Mouse (Mus musculus) skeletal muscle tissue, adult 2 months (tissue): ENCODE results near the gene Pnck.

Source experiments
- DNase-seq: peaks from one replicate; pipeline ENCODE4 v3.0.0-alpha.2; 2012; ENCODE audit warnings: low read depth, low spot score

The Pnck gene

GRCm38 (mm10) chrX:73639901-73640469, 19.9 kb downstream of the Pnck start:
- no peak for DNase-seq

- no peak for DNase-seq
Observed at GRCm38 (mm10) chrX:73639255-73639675, 20.7 kb downstream of the Pnck start, which contains the start of gene Dusp9. Gene Dusp9, plus strand, starts transcription at chrX:73639419.

- DNase-seq = no peak
Observed at GRCm38 (mm10) chrX:73637415-73637814, 22.5 kb downstream of the Pnck start.

DNA sequence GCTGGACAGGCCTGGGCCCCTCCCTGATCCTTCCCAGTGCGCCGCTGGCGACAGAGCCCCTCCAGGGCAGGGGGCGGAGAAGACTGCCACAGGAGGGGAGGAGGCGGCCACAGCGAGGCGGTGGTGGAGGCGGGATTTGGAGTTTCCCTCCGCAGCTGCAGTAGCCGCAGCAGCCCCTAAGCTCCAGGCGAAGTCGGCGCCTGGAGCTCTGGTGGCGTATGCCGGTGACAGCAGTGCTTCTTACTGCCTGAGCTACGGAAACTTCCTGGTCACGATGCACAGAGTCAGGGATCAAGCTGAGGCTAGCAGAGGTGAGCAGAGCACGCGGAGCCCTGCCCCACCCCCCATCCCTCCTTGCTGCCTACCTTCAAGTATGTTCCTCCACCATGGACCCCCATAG, 24.5 kb downstream of the Pnck start:
- DNase-seq = no peak

DNA sequence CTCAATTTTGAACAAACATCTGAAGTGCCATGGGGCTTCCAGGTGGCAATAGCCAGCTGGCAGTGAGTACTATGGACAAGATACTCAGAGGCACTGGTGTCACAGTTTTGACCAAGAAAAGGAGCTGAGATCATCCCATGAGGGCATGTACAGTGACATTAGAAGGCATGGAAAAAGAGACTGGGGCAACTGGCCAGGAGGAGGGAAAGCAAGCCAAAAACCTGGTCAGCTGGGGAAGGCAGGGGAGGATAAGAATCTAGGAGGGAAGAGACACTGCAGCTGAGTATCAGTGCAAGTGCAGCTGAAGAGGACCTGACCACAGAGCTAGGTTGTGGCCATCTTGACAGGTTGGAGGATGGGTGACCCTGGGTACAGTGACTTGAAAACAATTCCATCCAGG, 32.9 kb downstream of the Pnck start:
- peak; percentile 4 for DNase-seq

- no peak for DNase-seq
Observed at GRCm38 (mm10) chrX:73619890-73620289, 40.0 kb downstream of the Pnck start.

GRCm38 (mm10) chrX:73619401-73619800, 40.5 kb downstream of the Pnck start:
- DNase-seq = no peak

- peak; percentile 59 for DNase-seq
Observed at GRCm38 (mm10) chrX:73615876-73616275, 44.0 kb downstream of the Pnck start.

- no peak for DNase-seq
Observed at GRCm38 (mm10) chrX:73613665-73614064, 46.3 kb downstream of the Pnck start.
